Mouse (Mus musculus): ENCODE measurements around the gene Plcd3. TPM values are rescaled to one million over a fixed set of nuclear protein-coding genes. Genes with fewer than 3 reads are reported as not detected.

Plcd3 gene
- polyA plus RNA-seq, 1 experiment from 2014 or later: 0.86 TPM

GRCm38 (mm10) chr11:103069731-103070130 lies 31.7 kb downstream of the Plcd3 start:
- 94% methylated on average over 2 of the region's 2 CpGs for WGBS
- no peak overlapping the region for H3K9ac ChIP-seq (ENCODE audit: low read length)
- no peaks in the 10 kb centered on the region for H3K27me3 ChIP-seq (ENCODE audit: control insufficient read depth, insufficient read depth, low read length)
- H3K36me3 ChIP-seq (ENCODE audit: control insufficient read depth, insufficient read depth, low read length): peaks cover 10% of the 10 kb centered on the region; the same call in 1 of the 2 replicates
- H3K4me2 ChIP-seq (ENCODE audit: low read depth, low read length, severe bottlenecking): no peak overlapping the region
- no peak overlapping the region for H3K27ac ChIP-seq (ENCODE audit: low read depth, low read length)
- H3K9me3 ChIP-seq (ENCODE audit: control insufficient read depth, low read length): no peaks in the 10 kb centered on the region
- H3K4me3 ChIP-seq (ENCODE audit: low read depth, low read length): no peak overlapping the region
- no peak for DNase-seq (ENCODE audit: low spot score)
- ATAC-seq (replicated peaks; ENCODE audit: low FRiP score): no peak
- H3K4me1 ChIP-seq (replicated peaks; ENCODE audit: control insufficient read depth, insufficient read depth, low read length): no peaks in the 10 kb centered on the region

- no peaks in the 10 kb centered on the region for H3K27me3 ChIP-seq (ENCODE audit: control insufficient read depth, insufficient read depth, low read length)
- 90% methylated on average over 11 of the region's 11 CpGs for WGBS
- H3K36me3 ChIP-seq (ENCODE audit: control insufficient read depth, insufficient read depth, low read length): peaks cover 14% of the 10 kb centered on the region
- H3K27ac ChIP-seq (ENCODE audit: low read depth, low read length): no peak overlapping the region
- no peaks in the 10 kb centered on the region for H3K4me1 ChIP-seq (replicated peaks; ENCODE audit: control insufficient read depth, insufficient read depth, low read length)
- no peak overlapping the region for H3K9ac ChIP-seq (ENCODE audit: low read length)
- H3K4me3 ChIP-seq (ENCODE audit: low read depth, low read length): no peak overlapping the region
- ATAC-seq (replicated peaks; ENCODE audit: low FRiP score) (no peak), DNase-seq (ENCODE audit: low spot score) (no peak)
- H3K9me3 ChIP-seq (ENCODE audit: control insufficient read depth, low read length): no peaks in the 10 kb centered on the region
- no peak overlapping the region for H3K4me2 ChIP-seq (ENCODE audit: low read depth, low read length, severe bottlenecking)
These were observed 32.6 kb downstream of the Plcd3 start for GRCm38 (mm10) chr11:103068884-103069283.

DNA sequence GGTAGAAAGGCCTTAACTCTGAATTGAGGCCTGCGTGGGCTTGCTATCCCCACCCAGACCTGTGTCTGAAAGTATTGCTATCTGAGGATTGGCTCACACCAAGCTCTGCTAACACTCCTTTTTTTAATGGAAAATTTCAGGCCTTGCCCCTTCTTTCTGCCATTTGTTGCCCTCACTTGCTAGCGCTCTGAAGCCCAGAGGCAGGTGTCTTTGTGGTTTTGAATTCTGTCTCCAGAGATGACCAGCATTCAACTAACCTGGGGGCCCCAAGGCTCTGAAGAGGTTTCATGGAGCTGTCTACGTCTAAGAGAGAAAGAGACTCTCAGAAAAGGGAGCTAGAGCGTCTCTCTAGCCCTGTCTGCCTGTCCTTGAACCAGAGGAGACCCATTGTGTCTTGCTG lies 33.2 kb downstream of the Plcd3 start:
- 94% methylated on average over 4 of the region's 4 CpGs for WGBS
- H3K9me3 ChIP-seq (ENCODE audit: control insufficient read depth, low read length): no peaks in the 10 kb centered on the region

DNA sequence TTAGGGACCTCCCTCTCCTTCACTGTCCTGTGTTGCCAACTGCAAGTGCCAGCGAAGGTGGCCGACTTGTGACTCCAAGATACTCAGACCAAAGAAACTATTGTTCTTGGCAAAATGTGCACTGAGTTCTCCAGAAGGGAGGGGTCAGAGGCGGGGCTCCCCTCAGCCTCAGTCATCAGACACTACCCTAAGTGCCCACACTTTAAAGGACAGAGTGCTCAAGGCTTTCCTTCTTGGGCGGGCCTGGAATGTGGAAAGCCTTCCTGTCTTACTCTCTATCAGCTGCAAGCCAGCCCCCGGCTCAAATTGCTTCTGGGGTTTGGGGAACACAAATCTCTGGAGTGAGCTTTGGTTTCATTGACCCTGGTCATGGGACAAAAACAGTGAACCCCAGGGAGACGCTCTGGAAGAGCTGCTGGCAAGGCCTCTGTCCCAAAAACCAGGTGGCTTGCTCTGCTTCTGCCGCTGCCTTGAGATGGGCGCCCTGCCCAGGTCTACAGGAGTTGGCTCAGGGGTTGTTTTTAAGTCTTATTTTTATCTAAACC lies 33.9 kb downstream of the Plcd3 start:
- Histone ChIP-seq H3K36me3 (ENCODE audit: control insufficient read depth, insufficient read depth, low read length) (peaks cover 14% of the 10 kb centered on the region), H3K4me1 (replicated peaks; ENCODE audit: control insufficient read depth, insufficient read depth, low read length) (no peaks in the 10 kb centered on the region), H3K27ac (ENCODE audit: low read depth, low read length) (no peak overlapping the region), H3K9ac (ENCODE audit: low read length) (no peak overlapping the region), H3K4me2 (ENCODE audit: low read depth, low read length, severe bottlenecking) (no peak overlapping the region), H3K9me3 (ENCODE audit: control insufficient read depth, low read length) (no peaks in the 10 kb centered on the region), H3K4me3 (ENCODE audit: low read depth, low read length) (no peak overlapping the region), H3K27me3 (ENCODE audit: control insufficient read depth, insufficient read depth, low read length) (no peaks in the 10 kb centered on the region)
- DNase-seq (ENCODE audit: low spot score): no peak
- no peak for ATAC-seq (replicated peaks; ENCODE audit: low FRiP score)
- 89% methylated on average over 8 of the region's 8 CpGs for WGBS

More for the DNA sequence above, 33.2 kb downstream of the Plcd3 start:
- ATAC-seq (replicated peaks; ENCODE audit: low FRiP score) (no peak), DNase-seq (ENCODE audit: low spot score) (no peak)
- Histone ChIP-seq H3K4me1 (replicated peaks; ENCODE audit: control insufficient read depth, insufficient read depth, low read length) (no peaks in the 10 kb centered on the region), H3K27ac (ENCODE audit: low read depth, low read length) (no peak overlapping the region), H3K4me2 (ENCODE audit: low read depth, low read length, severe bottlenecking) (no peak overlapping the region), H3K4me3 (ENCODE audit: low read depth, low read length) (no peak overlapping the region), H3K36me3 (ENCODE audit: control insufficient read depth, insufficient read depth, low read length) (peaks cover 14% of the 10 kb centered on the region), H3K9ac (ENCODE audit: low read length) (no peak overlapping the region), H3K27me3 (ENCODE audit: control insufficient read depth, insufficient read depth, low read length) (no peaks in the 10 kb centered on the region)

- WGBS: 95% methylated on average over 6 of the region's 6 CpGs
- Histone ChIP-seq H3K27ac (ENCODE audit: low read depth, low read length) (no peak overlapping the region), H3K9ac (ENCODE audit: low read length) (no peak overlapping the region), H3K27me3 (ENCODE audit: control insufficient read depth, insufficient read depth, low read length) (no peaks in the 10 kb centered on the region), H3K4me2 (ENCODE audit: low read depth, low read length, severe bottlenecking) (no peak overlapping the region), H3K36me3 (ENCODE audit: control insufficient read depth, insufficient read depth, low read length) (peaks cover 14% of the 10 kb centered on the region), H3K9me3 (ENCODE audit: control insufficient read depth, low read length) (no peaks in the 10 kb centered on the region), H3K4me3 (ENCODE audit: low read depth, low read length) (no peak overlapping the region), H3K4me1 (replicated peaks; ENCODE audit: control insufficient read depth, insufficient read depth, low read length) (no peaks in the 10 kb centered on the region)
- DNase-seq (ENCODE audit: low spot score): no peak
- no peak for ATAC-seq (replicated peaks; ENCODE audit: low FRiP score)
These were observed 34.5 kb downstream of the Plcd3 start for GRCm38 (mm10) chr11:103067051-103067361.

DNA sequence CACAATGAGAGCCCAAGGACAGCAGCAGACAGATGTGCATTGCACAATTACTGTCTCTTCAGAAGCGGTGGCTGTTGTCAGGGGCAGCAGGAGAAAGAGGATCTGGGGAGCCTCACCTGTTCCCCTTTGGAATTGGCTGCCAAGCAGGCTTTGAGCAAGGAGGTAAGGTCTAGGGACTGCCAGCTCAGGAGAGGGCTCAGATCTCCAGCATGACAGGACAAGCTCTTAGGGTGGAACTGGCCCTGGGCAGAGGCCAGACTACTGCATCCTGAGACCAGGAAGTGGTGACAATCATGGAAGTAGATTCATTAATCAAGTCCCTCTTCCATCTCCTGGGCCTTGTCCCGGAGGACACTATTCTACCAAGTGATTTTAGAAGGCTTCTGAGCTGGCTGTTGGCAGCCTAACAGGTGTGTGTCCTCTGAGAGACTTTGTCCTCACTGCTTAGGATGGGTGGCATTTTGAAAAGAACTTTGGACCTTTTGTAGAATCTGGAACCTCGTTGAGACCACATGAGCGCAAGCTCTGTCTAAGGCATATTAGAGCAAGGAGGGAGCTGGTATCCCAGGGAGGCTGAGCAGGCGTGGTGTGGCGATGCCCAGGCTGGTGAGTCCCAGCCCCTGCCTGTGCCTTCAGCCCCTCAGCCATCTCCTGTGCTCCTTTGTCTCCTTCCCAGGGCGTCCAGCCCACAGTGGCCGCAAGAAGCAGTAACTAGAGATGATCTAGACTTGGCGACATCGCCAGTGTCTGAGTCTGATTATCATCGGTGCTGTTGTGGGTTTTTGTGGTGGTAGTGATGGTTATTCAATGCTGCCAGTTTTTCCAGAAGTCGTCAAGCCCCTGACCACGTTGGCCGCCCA lies 35.0 kb downstream of the Plcd3 start:
- Histone ChIP-seq H3K4me3 (ENCODE audit: low read depth, low read length) (no peak overlapping the region), H3K27ac (ENCODE audit: low read depth, low read length) (no peak overlapping the region), H3K36me3 (ENCODE audit: control insufficient read depth, insufficient read depth, low read length) (peaks cover 14% of the 10 kb centered on the region), H3K4me1 (replicated peaks; ENCODE audit: control insufficient read depth, insufficient read depth, low read length) (no peaks in the 10 kb centered on the region), H3K9me3 (ENCODE audit: control insufficient read depth, low read length) (no peaks in the 10 kb centered on the region), H3K4me2 (ENCODE audit: low read depth, low read length, severe bottlenecking) (no peak overlapping the region), H3K27me3 (ENCODE audit: control insufficient read depth, insufficient read depth, low read length) (no peaks in the 10 kb centered on the region), H3K9ac (ENCODE audit: low read length) (no peak overlapping the region)
- WGBS: 97% methylated on average over 14 of the region's 14 CpGs
- DNase-seq (ENCODE audit: low spot score): no peak
- ATAC-seq (replicated peaks; ENCODE audit: low FRiP score): no peak

- 84% methylated on average over 3 of the region's 3 CpGs for WGBS
These were observed 42.9 kb downstream of the Plcd3 start for GRCm38 (mm10) chr11:103058499-103059085.

DNA sequence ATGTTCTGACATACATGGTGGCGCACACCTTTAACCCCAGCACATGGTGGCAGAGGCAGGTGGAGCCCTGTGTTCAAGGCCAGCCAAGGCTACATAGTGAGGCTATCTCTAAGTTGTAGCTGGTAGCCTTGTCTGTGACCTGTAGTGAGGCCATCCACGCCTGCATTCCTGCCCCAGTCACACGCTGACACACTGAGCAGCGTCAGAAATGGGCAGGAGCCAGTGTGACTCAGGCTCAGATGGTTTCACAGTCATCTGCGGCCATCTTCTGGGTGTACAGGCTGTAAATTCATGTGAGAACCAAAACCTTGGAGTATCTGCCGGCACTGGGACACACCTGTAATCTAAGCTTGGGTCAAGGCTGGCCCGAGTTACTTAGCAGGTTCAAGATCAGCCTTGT lies 44.8 kb downstream of the Plcd3 start:
- Histone ChIP-seq H3K4me3 (ENCODE audit: low read depth, low read length) (no peak overlapping the region), H3K4me2 (ENCODE audit: low read depth, low read length, severe bottlenecking) (no peak overlapping the region), H3K9me3 (ENCODE audit: control insufficient read depth, low read length) (no peaks in the 10 kb centered on the region), H3K4me1 (replicated peaks; ENCODE audit: control insufficient read depth, insufficient read depth, low read length) (no peaks in the 10 kb centered on the region), H3K9ac (ENCODE audit: low read length) (no peak overlapping the region), H3K36me3 (ENCODE audit: control insufficient read depth, insufficient read depth, low read length) (peaks cover 8% of the 10 kb centered on the region; the same call in 1 of the 2 replicates), H3K27ac (ENCODE audit: low read depth, low read length) (no peak overlapping the region), H3K27me3 (ENCODE audit: control insufficient read depth, insufficient read depth, low read length) (no peaks in the 10 kb centered on the region)
- DNase-seq (ENCODE audit: low spot score) (no peak), ATAC-seq (replicated peaks; ENCODE audit: low FRiP score) (no peak)
- 96% methylated on average over 7 of the region's 7 CpGs for WGBS

More at GRCm38 (mm10) chr11:103058499-103059085, 42.9 kb downstream of the Plcd3 start:
- no peak for DNase-seq (ENCODE audit: low spot score)
- no peaks in the 10 kb centered on the region for H3K27me3 ChIP-seq (ENCODE audit: control insufficient read depth, insufficient read depth, low read length)
- H3K4me2 ChIP-seq (ENCODE audit: low read depth, low read length, severe bottlenecking): no peak overlapping the region
- peaks cover 8% of the 10 kb centered on the region; the same call in 1 of the 2 replicates for H3K36me3 ChIP-seq (ENCODE audit: control insufficient read depth, insufficient read depth, low read length)
- H3K27ac ChIP-seq (ENCODE audit: low read depth, low read length): no peak overlapping the region
- H3K9me3 ChIP-seq (ENCODE audit: control insufficient read depth, low read length): no peaks in the 10 kb centered on the region
- H3K9ac ChIP-seq (ENCODE audit: low read length): no peak overlapping the region
- no peak overlapping the region for H3K4me3 ChIP-seq (ENCODE audit: low read depth, low read length)
- H3K4me1 ChIP-seq (replicated peaks; ENCODE audit: control insufficient read depth, insufficient read depth, low read length): no peaks in the 10 kb centered on the region
- ATAC-seq (replicated peaks; ENCODE audit: low FRiP score): no peak

Measured in forebrain, embryonic 11.5 days (tissue).